In the genomic region with DNA sequence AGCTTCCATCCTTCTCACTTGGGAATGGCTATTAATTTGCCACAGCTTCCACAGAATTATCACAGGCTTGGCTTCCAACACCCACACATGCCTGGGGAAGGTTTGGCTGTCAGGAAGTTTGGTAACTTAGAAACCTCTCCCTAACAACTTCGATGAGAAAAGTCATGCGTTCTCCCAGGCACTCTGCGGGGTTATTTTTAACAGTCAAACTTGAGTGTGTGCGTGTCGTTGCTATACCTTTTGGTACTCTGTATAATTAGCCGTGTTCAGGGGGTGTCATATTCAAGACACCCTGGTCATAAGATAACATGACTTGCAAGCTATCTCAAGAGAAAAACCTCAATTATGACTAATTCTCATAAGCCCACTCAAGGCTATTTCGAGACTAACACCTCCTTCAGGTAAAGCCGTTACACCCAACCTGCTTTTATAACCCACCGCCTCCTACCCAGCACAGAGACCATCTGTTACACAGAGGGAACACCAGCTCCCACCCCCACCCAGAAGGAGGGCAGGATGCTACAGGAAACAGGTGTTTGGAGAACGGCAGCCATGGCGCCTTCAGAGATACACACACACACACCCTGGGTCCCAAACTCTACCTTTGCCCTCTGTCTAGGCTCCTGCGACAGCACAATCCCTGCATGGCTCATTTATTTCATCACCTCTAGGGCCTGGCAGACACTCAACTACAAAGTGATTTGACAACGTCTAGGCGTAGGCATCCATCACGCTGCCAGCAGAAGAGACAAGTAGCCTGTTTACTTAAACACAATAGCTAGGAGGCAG, we compare ENCODE assay signal across 11 mouse cellular contexts. TPM values are rescaled to one million over a fixed set of nuclear protein-coding genes. Genes with fewer than 3 reads are reported as not detected.
DNase-seq lines count a peak whose midpoint lies in the region; ATAC-seq and TF ChIP-seq lines count a peak whose summit lies in the region.
"Had no signal": no experiment of that assay in that cellular context is flagged by ENCODE, and none has a peak within 500 bp of the region (broad histone marks: within the 10 kb centered on the region; RNA-seq: fewer than 3 reads in every experiment).

No protein-coding gene starts in this region.

- H3K4me2 ChIP-seq in hindbrain, embryonic 14.5 days (replicated peaks) = peak overlapping the region; percentile 50; the same call in 1 of the 2 replicates
- H3K4me2 ChIP-seq in hindbrain, embryonic 11.5 days (replicated peaks; ENCODE audit: low read depth, low read length) = no peak overlapping the region
- no peak overlapping the region for H3K4me2 ChIP-seq in forebrain, embryonic 13.5 days

- 66% methylated on average over 15 of the region's 15 CpGs for WGBS in hindbrain, embryonic 14.5 days
- 74% methylated on average over 15 of the region's 15 CpGs for WGBS in hindbrain, embryonic 11.5 days
- WGBS in forebrain, embryonic 13.5 days = 72% methylated on average over 15 of the region's 15 CpGs

- no peaks in the 10 kb centered on the region for H3K9me3 ChIP-seq in hindbrain, embryonic 14.5 days (ENCODE audit: control insufficient read depth, low read length)
- H3K9me3 ChIP-seq in hindbrain, embryonic 11.5 days (ENCODE audit: control insufficient read depth, low read length) = no peaks in the 10 kb centered on the region
- no peaks in the 10 kb centered on the region for H3K9me3 ChIP-seq in forebrain, embryonic 13.5 days (replicated peaks)
- H3K9me3 ChIP-seq: stomach, embryonic 15.5 days had no signal

- no peaks in the 10 kb centered on the region for H3K36me3 ChIP-seq in hindbrain, embryonic 14.5 days (replicated peaks; ENCODE audit: control insufficient read depth, insufficient read depth)
- no peaks in the 10 kb centered on the region for H3K36me3 ChIP-seq in hindbrain, embryonic 11.5 days (ENCODE audit: control insufficient read depth, insufficient read depth, low read length)
- H3K36me3 ChIP-seq in forebrain, embryonic 13.5 days (ENCODE audit: poor library complexity, severe bottlenecking) = no peaks in the 10 kb centered on the region
- H3K36me3 ChIP-seq: stomach, embryonic 15.5 days had no signal

- no peak overlapping the region for H3K9ac ChIP-seq in hindbrain, embryonic 14.5 days
- H3K9ac ChIP-seq in hindbrain, embryonic 11.5 days (ENCODE audit: low read depth, low read length) = no peak overlapping the region
- H3K9ac ChIP-seq in forebrain, embryonic 13.5 days = no peak overlapping the region
- H3K9ac ChIP-seq: stomach, embryonic 15.5 days had no signal

- intact Hi-C loops in heart, postnatal 10 days (cut with DNase I) = no loop called here

- H3K4me1 ChIP-seq in hindbrain, embryonic 14.5 days (replicated peaks; ENCODE audit: control insufficient read depth, insufficient read depth, low read length) = peaks cover 20% of the 10 kb centered on the region
- H3K4me1 ChIP-seq in hindbrain, embryonic 11.5 days (replicated peaks; ENCODE audit: control insufficient read depth, insufficient read depth, low read length) = 0 out of 2 replicates have a peak, but pooled peaks cover 5% of the 10 kb centered on the region
- H3K4me1 ChIP-seq in forebrain, embryonic 13.5 days = peaks cover 21% of the 10 kb centered on the region

- TF ChIP-seq CTCF in brain, embryonic 14.5 days (IDR thresholded peaks at IDR 0.05; ENCODE audit: borderline replicate concordance, extremely low read depth, insufficient read depth, insufficient read length) = no peak

- no peaks in the 10 kb centered on the region for H3K27me3 ChIP-seq in hindbrain, embryonic 14.5 days (ENCODE audit: control insufficient read depth, insufficient read depth, low read length)
- H3K27me3 ChIP-seq in hindbrain, embryonic 11.5 days (ENCODE audit: control insufficient read depth, insufficient read depth, low read length) = no peaks in the 10 kb centered on the region
- H3K27me3 ChIP-seq in forebrain, embryonic 13.5 days = peaks cover 6% of the 10 kb centered on the region; the same call in 1 of the 2 replicates
- H3K27me3 ChIP-seq: stomach, embryonic 15.5 days had no signal

- TF ChIP-seq POLR2A in brain, embryonic 14.5 days (IDR thresholded peaks at IDR 0.05; ENCODE audit: borderline replicate concordance, extremely low read depth, insufficient read depth, insufficient read length, poor library complexity, severe bottlenecking) = no peak

- ATAC-seq in hindbrain, embryonic 14.5 days (ENCODE audit: low FRiP score) = no peak
- no peak for ATAC-seq in hindbrain, embryonic 11.5 days (ENCODE audit: low FRiP score)
- ATAC-seq in forebrain, embryonic 13.5 days = no peak

- DNase-seq in hindbrain, embryonic 14.5 days (ENCODE audit: low spot score) = no peak
- no peak for DNase-seq in hindbrain, embryonic 11.5 days (ENCODE audit: low spot score)
- DNase-seq in brain, embryonic 14.5 days (ENCODE audit: low read depth) = peak; percentile 43
- DNase-seq in heart, postnatal 10 days = peak; percentile 61 to 67
- peak; percentile 90 to 91 for DNase-seq in left cerebral cortex, adult 9 months (ENCODE audit: low spot score in 2 of 2)
- no peak for DNase-seq in T-cell, adult 2 months (ENCODE audit: low spot score)
- no peak for DNase-seq in spleen, postnatal 36 days (ENCODE audit: low spot score in 2 of 2)
- DNase-seq: midbrain, embryonic 14.5 days had no signal

- no peak overlapping the region for H3K4me3 ChIP-seq in hindbrain, embryonic 14.5 days (replicated peaks; ENCODE audit: low read length)
- no peak overlapping the region for H3K4me3 ChIP-seq in hindbrain, embryonic 11.5 days (ENCODE audit: low read depth, low read length)
- H3K4me3 ChIP-seq in forebrain, embryonic 13.5 days = no peak overlapping the region
- H3K4me3 ChIP-seq: stomach, embryonic 15.5 days had no signal

- no peak overlapping the region for H3K27ac ChIP-seq in hindbrain, embryonic 14.5 days
- H3K27ac ChIP-seq in hindbrain, embryonic 11.5 days (ENCODE audit: low read depth, low read length) = no peak overlapping the region
- H3K27ac ChIP-seq in forebrain, embryonic 13.5 days = no peak overlapping the region

RNA-seq across cellular contexts. Expression of gene Pla2g2c, which starts 0.9 kb away (rescaled TPM):
- 0.21 and 0.55 TPM in 2 replicates for polyA plus RNA-seq in hindbrain, embryonic 14.5 days (2014; fragmentation: Nextera tagmentation; extraction: Ambion mirVana)
- polyA plus RNA-seq in hindbrain, embryonic 11.5 days (2014; fragmentation: Nextera tagmentation; extraction: Ambion mirVana) = 0.48 and 0.68 TPM in 2 replicates
- polyA plus RNA-seq in brain, embryonic 14.5 days (2012; rRNA removed) = 0.24 and 0.63 TPM in 2 replicates
- not detected for total RNA-seq in heart, postnatal 10 days (2021)
- 0.15 and 0.55 TPM in 2 replicates for polyA plus RNA-seq in forebrain, embryonic 13.5 days (2015; fragmentation: Nextera tagmentation; extraction: Ambion mirVana)
- total RNA-seq: CH12.LX had no signal

RNA-seq across cellular contexts. Expression of gene Ubxn10, which starts 13.3 kb away (rescaled TPM):
- polyA plus RNA-seq in hindbrain, embryonic 14.5 days (2014; fragmentation: Nextera tagmentation; extraction: Ambion mirVana) = 4.6 and 5.5 TPM in 2 replicates
- 2.8 and 4.3 TPM in 2 replicates for polyA plus RNA-seq in hindbrain, embryonic 11.5 days (2014; fragmentation: Nextera tagmentation; extraction: Ambion mirVana)
- polyA plus RNA-seq in brain, embryonic 14.5 days (2012; rRNA removed) = 3.8 and 5.3 TPM in 2 replicates
- total RNA-seq in heart, postnatal 10 days (2021) = 1 to 10 TPM; 1.7 to 2.8 TPM
- polyA plus RNA-seq in forebrain, embryonic 13.5 days (2015; fragmentation: Nextera tagmentation; extraction: Ambion mirVana) = 2.3 and 2.4 TPM in 2 replicates
- total RNA-seq: CH12.LX had no signal

RNA-seq across cellular contexts. Expression of gene Pla2g2f, which starts 33.7 kb away (rescaled TPM):
- polyA plus RNA-seq in hindbrain, embryonic 14.5 days (2014; fragmentation: Nextera tagmentation; extraction: Ambion mirVana) = not detected in 2 replicates
- 0.12 TPM in 1 of 2 replicates, not detected in the other for polyA plus RNA-seq in hindbrain, embryonic 11.5 days (2014; fragmentation: Nextera tagmentation; extraction: Ambion mirVana)
- polyA plus RNA-seq in brain, embryonic 14.5 days (2012; rRNA removed) = 0.16 and 1.2 TPM in 2 replicates
- under 1 TPM; 0.10 to 0.12 TPM for total RNA-seq in heart, postnatal 10 days (2021)
- polyA plus RNA-seq in forebrain, embryonic 13.5 days (2015; fragmentation: Nextera tagmentation; extraction: Ambion mirVana) = not detected in 2 replicates
- total RNA-seq: CH12.LX had no signal

RNA-seq across cellular contexts. Expression of gene Pla2g2d, which starts 51.8 kb away (rescaled TPM):
- polyA plus RNA-seq in hindbrain, embryonic 14.5 days (2014; fragmentation: Nextera tagmentation; extraction: Ambion mirVana) = 0.62 and 0.74 TPM in 2 replicates
- polyA plus RNA-seq in hindbrain, embryonic 11.5 days (2014; fragmentation: Nextera tagmentation; extraction: Ambion mirVana) = 0.84 and 1.5 TPM in 2 replicates
- 0.13 and 0.14 TPM in 2 replicates for polyA plus RNA-seq in brain, embryonic 14.5 days (2012; rRNA removed)
- not detected for total RNA-seq in heart, postnatal 10 days (2021)
- polyA plus RNA-seq in forebrain, embryonic 13.5 days (2015; fragmentation: Nextera tagmentation; extraction: Ambion mirVana) = 0.08 TPM in 1 of 2 replicates, not detected in the other
- total RNA-seq: CH12.LX had no signal
- polyA plus RNA-seq: midbrain, embryonic 14.5 days had no signal

Comparison
In these comparisons a context has a peak if more than half of its experiments do, and no peak if none do; other contexts are left out.
1. DNase-seq: peak in brain, embryonic 14.5 days (single experiment), heart, postnatal 10 days (2 of 2) and left cerebral cortex, adult 9 months (2 of 2); none in hindbrain, embryonic 14.5 days (single experiment), hindbrain, embryonic 11.5 days (single experiment), T-cell, adult 2 months (single experiment) and spleen, postnatal 36 days (0 of 2).